Mouse (Mus musculus): ENCODE data around the gene Olfr76.

- TF ChIP-seq CTCF (conservative IDR thresholded peaks at IDR 0.05; ENCODE audit: insufficient read depth, insufficient read length, low read depth, low read length) = no peak
- TF ChIP-seq POLR2A (IDR thresholded peaks at IDR 0.05; ENCODE audit: low read depth, low read length) = no peak
These were observed 7.2 kb downstream of the Olfr76 start, which contains the start of gene Olfr1428 for GRCm38 (mm10) chr19:12115797-12116196.
